Mouse (Mus musculus): ENCODE results near the gene Efl1.
"Not testable (repeated sequence)": the region's sequence is repeated elsewhere in the genome, so short reads cannot be mapped to it uniquely, and the experiment has no call there.

The Efl1 gene

GRCm38 (mm10) chr7:82755602-82756155, 107.3 kb downstream of the Efl1 start:
- no peak for DNase-seq (ENCODE audit: extremely low spot score, low read depth, low spot score)

- DNase-seq (ENCODE audit: extremely low spot score, low read depth, low spot score), result no peak
These were observed 110.1 kb downstream of the Efl1 start for GRCm38 (mm10) chr7:82758521-82758920.

- no peak for DNase-seq (ENCODE audit: extremely low spot score, low read depth, low spot score)
These were observed 110.7 kb downstream of the Efl1 start for GRCm38 (mm10) chr7:82759091-82759490.

GRCm38 (mm10) chr7:82764951-82765350, 116.5 kb downstream of the Efl1 start:
- DNase-seq (ENCODE audit: extremely low spot score, low read depth, low spot score), result no peak

DNA sequence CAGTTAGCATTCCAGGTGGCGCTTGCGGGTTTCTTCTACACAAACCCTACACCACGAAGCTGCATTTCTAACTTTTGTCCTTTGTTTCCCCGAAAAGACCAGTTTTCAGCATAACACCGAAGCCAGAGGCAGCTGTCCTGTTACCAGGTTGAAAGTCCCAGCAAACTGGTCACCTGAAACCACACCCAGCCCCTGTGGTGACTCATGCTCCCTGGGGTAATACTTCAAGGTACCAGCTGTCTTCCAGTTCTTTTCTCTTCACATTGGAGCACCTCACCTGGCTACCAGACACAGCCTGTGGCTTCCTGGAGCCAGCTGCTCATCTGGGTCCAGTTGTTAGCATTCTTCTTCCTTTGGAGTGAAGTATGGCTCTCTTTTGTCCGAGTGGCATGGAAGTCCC, 118.2 kb downstream of the Efl1 start:
- no peak for DNase-seq (ENCODE audit: extremely low spot score, low read depth, low spot score)

- no peak for DNase-seq (ENCODE audit: extremely low spot score, low read depth, low spot score)
These were observed 121.8 kb downstream of the Efl1 start for GRCm38 (mm10) chr7:82770207-82770606.

DNA sequence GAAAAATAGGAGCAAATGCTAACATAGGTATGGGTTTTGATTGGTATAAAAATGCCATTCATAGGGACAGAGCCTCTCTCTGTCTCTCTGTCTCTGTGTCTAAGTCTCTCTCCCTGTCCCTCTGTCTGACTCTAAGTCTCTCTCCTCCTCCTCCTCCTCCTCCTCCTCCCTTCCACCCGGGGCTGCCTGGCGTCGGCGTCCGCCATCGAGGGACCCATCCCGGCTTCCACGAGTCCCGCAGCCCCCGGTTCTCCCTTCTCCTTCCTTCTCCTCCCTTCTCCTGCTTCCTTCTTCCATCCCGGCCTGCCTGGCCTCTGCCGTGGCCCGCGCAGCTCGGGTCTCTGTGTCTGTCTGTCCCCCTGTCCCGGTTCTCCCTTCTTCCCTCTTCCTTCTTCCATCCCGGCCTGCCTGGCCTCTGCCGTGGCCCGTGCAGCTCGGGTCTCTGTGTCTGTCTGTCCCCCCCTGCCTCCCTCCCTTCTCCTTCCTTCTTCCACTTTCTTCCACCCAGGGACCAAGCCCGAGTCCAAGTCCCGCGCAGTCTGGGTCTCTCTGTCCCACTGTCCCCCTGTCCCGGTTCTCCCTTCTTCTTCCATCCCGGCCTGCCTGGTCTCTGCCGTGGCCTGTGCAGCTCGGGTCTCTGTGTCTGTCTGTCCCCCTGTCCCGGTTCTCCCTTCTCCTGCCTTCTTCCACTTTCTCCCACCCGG, 122.7 kb downstream of the Efl1 start:
- not testable (repeated sequence) for DNase-seq (ENCODE audit: extremely low spot score, low read depth, low spot score)

- not testable (repeated sequence) for DNase-seq (ENCODE audit: extremely low spot score, low read depth, low spot score)
These were observed 123.2 kb downstream of the Efl1 start for GRCm38 (mm10) chr7:82771661-82772021.

DNA sequence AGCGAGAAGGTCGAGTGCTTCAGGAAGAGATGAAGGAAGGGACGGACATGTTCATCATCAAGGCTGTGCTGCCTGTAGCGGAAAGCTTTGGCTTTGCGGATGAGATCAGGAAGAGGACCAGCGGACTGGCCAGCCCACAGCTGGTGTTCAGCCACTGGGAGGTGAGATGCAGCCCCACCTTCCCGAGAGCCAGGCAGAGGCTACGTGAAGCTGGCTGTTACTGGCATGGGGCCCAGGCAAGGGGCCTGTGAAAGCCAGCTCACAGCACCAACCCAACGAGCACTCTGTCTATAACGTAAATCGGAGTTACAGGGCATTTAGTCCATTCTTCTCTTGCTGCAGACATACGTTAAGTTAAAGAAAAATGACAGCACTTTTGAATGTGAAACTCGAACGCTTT, 124.1 kb downstream of the Efl1 start:
- no peak for DNase-seq (ENCODE audit: extremely low spot score, low read depth, low spot score)

GRCm38 (mm10) chr7:82773150-82773549, 124.7 kb downstream of the Efl1 start:
- DNase-seq (ENCODE audit: extremely low spot score, low read depth, low spot score), result no peak

GRCm38 (mm10) chr7:82773884-82774283, 125.5 kb downstream of the Efl1 start:
- DNase-seq (ENCODE audit: extremely low spot score, low read depth, low spot score), result no peak

DNA sequence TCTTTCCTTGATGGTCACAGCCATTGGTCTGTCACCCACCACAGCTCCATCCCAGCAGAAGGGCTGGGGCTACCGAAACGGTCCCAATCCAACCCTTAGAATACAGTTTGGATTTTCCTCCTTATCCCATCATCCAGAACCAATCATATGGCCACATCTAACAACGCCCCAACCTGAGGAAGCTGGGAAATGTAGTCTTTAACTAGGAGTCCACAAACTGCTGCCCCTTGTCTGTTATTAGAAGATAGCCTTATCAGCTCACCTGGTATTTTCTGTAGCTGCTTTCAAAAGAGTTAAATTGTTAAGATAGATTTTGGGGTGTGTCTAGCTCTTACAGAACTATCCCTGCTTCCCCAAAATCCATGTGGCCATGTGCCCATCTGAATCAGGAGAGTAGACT, 126.7 kb downstream of the Efl1 start:
- no peak for DNase-seq (ENCODE audit: extremely low spot score, low read depth, low spot score)

DNA sequence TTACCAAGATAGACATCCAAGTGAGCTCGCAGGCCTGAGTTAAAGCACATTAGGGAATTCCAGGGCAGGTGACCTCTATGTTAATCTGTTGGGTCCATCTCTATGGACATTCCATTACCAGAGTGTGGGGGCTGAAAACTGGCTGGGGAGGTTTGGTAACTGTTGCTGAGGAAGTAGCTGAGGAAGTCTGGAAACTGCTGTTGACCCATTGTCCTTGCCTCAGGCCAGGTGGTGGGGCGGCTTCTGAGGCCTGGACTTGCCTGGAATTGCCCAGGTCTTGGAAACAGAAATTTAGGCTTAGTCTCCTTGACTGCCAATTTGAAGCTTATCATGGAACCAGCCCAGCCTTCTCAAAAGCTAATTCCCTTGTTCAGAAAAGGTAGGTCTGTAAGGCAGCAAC, 134.7 kb downstream of the Efl1 start:
- no peak for DNase-seq (ENCODE audit: extremely low spot score, low read depth, low spot score)

DNA sequence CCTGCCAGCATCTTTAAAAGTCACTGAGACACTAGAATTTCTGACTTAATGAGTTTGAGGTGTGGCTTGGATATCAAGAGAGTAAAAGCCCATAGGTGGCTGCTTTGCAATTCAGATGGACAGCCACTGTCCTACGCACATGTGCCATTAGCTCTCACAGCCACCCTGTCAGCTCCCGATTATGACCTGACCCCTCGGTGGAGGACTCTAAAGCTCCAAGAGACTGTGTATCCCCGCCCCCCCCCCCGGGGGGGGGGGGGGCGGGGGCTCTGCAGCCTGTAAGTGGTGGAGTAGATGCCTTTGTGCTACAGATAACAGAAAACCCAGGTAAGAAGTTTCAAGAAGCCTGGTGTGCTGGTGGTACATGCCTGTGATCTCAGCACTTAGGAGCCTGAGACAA, 135.3 kb downstream of the Efl1 start:
- no peak for DNase-seq (ENCODE audit: extremely low spot score, low read depth, low spot score)

DNA sequence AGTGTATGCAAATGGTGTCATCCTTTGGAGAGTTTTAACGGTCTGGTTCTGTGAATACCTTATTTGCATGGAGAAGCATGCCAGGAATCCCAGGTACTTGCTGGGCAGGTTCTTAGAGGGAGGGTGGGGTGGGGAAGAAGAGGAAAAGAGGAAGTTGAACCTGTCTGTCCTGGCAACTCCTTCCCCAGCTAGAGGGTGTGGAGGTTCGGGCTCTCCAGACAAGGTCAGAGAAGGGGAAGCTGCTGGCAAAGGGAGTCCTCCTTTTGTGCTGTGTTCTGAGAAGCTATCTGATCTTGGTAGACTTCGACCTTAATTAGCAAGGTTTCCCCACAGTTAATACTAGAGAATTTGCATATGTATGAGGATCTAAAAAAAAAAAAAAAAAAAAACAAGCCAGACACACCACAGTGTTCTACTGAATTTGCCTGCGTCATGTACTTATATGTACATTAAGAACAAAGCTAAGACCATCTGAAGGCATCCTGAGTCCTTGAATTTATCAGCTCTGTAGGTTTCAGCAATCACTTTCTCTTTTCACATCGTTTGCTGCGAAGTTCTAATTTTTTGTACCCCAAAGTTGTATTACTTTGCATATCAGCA, 137.0 kb downstream of the Efl1 start:
- no peak for DNase-seq (ENCODE audit: extremely low spot score, low read depth, low spot score)

GRCm38 (mm10) chr7:82785970-82786647, 137.7 kb downstream of the Efl1 start:
- DNase-seq (ENCODE audit: extremely low spot score, low read depth, low spot score), result no peak

- no peak for DNase-seq (ENCODE audit: extremely low spot score, low read depth, low spot score)
These were observed 144.2 kb downstream of the Efl1 start for GRCm38 (mm10) chr7:82792644-82793043.

DNA sequence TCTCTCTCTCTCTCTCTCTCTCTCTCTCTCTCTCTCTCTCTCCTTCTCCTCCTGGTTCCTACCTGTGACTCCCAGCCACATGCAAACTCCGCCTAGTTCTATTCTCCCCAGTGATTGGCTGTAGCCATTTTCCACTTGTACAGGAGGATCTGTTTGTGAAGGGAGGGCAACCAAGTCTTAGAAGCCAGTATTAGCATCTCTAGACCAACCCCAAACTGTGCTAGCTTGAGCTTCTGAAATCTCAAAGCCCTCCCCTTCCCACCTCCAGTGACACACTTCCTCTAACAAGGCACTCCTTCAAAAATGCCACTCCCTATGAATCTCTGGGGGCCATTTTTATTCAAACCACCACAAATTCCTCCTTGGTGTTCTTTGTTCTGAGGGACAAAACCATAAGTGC, 144.7 kb downstream of the Efl1 start:
- DNase-seq (ENCODE audit: extremely low spot score, low read depth, low spot score), result no peak

- no peak for DNase-seq (ENCODE audit: extremely low spot score, low read depth, low spot score)
These were observed 146.1 kb downstream of the Efl1 start for GRCm38 (mm10) chr7:82794542-82794941.

- DNase-seq (ENCODE audit: extremely low spot score, low read depth, low spot score), result no peak
These were observed 153.8 kb downstream of the Efl1 start for GRCm38 (mm10) chr7:82802206-82802605.

DNA sequence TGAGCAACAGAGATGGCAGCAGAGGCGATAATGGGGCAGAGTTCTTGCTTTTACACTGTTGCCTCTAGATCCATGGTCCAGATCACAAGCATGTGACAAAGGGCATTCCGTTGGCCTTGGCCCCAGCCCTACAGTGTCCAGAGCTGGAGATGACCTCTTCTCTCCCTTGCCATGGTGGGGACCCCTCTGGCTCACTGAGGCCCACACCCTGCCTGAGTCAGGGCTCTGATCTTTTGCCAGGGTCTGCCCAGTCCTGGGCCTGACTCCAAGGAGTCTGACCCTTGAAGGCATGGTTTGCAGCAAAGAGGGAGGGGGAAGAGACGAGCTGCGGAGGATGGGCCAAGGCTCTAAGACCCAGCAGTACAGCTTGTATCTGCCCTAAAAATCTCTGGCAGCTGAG, 159.8 kb downstream of the Efl1 start:
- no peak for DNase-seq (ENCODE audit: extremely low spot score, low read depth, low spot score)

DNA sequence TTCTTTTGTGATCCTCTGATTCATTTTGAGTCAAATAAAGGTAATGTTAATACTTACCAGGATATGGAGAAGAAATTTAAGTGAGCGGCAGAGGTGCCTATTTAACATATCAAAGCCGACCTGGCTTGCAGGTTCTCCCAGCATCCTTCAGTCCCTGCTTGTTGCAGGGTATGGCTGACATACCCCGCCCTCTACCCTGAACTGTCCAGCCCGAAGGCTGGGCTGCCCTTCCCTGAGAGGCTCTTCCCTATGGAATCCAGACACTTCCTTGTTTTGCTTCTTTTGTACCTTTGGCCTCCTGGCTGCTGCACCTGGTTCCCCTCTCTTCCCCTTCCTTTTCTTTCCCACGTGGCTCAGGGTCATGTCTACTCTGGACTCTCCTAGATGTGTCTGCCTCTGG, 160.7 kb downstream of the Efl1 start:
- DNase-seq (ENCODE audit: extremely low spot score, low read depth, low spot score), result no peak

All from hindlimb bud, embryonic 11.5 days (tissue).